Mouse (Mus musculus): ENCODE measurements around the gene Gna14.

The Gna14 gene

DNA sequence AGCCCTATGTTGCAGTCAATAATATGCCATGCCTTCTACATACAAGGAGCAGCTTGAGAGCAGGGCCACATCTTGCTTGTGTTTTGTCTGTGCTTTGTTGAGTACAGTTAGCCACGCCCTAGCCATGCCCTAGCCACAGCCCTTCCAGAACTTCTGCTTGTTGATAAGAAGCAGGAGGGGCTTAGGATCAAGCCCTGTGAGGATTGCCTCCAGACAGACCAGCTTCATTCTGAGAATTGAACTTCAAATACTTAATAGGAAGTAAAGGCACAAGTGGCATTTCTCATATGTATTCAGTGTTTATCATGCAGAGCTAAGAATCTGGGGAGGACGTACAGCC lies 75.5 kb downstream of the Gna14 start:
- no peak for DNase-seq (ENCODE audit: low read depth, low spot score)

GRCm38 (mm10) chr19:16514201-16514600 lies 78.6 kb downstream of the Gna14 start:
- no peak for DNase-seq (ENCODE audit: low read depth, low spot score)

- no peak for DNase-seq (ENCODE audit: low read depth, low spot score)
Measured at GRCm38 (mm10) chr19:16518569-16518968, 83.0 kb downstream of the Gna14 start.

- no peak for DNase-seq (ENCODE audit: low read depth, low spot score)
Measured at GRCm38 (mm10) chr19:16520608-16521007, 85.0 kb downstream of the Gna14 start.

- no peak for DNase-seq (ENCODE audit: low read depth, low spot score)
Measured at GRCm38 (mm10) chr19:16526302-16526880, 90.8 kb downstream of the Gna14 start.

DNA sequence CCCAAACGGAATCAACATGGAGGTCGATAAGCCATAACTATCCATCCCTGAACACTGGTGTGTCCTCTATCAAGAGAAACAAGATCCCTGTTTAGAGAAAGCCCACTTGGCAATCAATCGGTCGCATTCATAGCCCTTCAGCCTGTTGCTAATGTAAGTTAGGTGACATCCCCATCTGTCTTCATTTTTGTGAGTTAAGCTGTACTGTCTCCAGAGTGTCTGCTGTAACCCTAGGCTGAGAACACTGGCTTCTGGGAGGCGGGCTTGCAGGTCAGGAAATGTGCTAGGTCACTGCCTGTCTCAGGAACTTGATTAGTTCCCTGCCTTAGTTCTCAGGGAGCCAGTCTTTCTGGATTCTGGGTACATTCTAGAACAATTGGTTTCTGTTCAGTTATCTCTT lies 91.5 kb downstream of the Gna14 start:
- DNase-seq (ENCODE audit: low read depth, low spot score): no peak

DNA sequence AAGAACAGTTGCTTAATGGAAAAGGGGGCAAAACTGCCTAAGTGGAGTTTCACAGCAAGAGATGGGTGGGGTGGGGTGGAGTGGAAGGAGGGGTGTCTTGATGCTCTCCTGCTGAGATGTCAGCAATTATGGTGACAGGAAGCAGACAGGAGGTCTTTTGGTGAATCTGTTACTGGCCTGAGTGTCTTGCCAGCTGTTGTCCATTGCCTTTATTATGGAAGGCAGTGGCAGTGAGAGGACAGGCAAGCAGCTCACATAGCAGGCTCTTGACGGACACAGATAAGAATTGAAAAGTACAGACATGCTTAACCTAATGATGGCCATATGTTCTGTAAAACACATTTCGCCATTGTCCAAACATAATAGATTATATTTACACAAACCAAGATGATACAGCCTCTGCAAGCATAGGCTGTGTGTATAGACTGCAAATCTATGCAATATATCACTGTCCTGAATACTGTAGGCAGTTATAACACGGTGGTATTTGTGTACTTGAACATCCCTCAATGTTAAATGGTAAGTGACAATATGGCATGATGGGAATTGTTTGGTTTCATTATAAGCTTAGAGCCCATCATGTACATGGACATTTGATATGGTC lies 92.8 kb downstream of the Gna14 start:
- no peak for DNase-seq (ENCODE audit: low read depth, low spot score)

DNA sequence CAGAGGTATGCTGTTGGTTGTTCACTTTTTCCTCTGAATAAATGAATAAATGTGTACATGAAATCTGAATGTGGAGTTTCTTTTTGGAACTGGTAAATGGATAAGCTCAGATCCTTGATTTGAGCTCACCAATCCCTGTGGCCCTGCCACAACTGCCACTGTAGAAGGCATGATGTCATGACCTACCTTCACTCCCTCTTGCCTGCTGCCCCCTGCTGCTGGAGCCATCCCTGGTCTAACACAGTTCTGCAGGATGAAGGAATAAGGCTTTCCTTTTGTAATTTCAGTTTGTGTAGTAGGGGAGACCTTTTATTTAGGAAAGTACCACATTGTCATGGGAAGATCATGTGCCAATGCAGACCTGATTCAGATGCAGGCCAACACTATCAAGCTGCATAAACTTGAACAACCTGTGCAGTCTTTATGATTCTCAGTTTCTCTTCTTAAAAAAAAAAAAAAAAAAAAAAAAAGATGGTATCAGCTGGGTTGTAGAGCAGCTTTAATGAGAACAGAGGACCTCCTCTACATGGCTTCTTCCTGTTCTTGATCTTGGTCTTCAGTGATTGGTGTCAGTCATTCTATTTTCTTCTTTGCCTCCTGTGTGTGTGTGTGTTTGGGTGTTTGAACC lies 93.8 kb downstream of the Gna14 start:
- DNase-seq (ENCODE audit: low read depth, low spot score): peak; percentile 10

- DNase-seq (ENCODE audit: low read depth, low spot score): no peak
Measured at GRCm38 (mm10) chr19:16529999-16530398, 94.4 kb downstream of the Gna14 start.

DNA sequence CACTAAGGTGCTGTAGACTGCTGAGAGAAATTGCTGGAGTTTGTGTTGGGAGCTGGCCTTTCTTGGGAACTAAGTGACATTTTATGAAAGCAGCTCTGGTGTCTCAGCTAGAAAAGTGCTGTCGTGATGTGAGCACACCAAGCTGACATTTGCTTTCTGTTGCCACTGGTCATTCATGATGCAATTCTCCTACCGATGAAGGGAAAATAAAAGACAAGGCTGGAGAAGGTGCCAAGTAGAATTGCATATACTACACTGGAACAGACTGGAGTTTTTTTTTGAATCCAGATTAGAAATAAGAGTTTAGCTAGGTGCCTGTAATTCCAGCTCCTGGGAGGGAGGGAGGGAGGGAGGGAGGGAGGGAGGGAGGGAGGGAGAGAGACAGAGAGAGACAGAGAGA lies 98.7 kb downstream of the Gna14 start:
- no peak for DNase-seq (ENCODE audit: low read depth, low spot score)

DNA sequence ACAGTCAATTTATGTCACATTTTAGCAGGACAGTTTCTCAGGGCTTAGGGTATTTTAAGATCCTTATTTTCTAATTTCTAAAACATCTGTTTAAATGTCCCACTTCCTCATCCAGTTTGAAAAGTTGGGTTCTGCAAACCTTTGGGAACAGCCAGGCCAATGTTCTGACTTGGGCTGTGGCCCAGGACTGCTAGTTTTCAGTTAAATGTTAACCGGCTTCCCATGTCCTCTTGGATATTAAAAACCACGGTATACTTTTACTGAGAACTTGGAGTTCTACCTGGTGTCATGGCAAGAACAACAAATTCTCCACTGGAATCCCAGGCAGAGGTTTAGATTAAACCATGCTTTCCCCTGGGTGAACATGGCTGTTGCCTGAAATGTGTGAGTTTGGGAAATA lies 102.9 kb downstream of the Gna14 start:
- DNase-seq (ENCODE audit: low read depth, low spot score): no peak

DNA sequence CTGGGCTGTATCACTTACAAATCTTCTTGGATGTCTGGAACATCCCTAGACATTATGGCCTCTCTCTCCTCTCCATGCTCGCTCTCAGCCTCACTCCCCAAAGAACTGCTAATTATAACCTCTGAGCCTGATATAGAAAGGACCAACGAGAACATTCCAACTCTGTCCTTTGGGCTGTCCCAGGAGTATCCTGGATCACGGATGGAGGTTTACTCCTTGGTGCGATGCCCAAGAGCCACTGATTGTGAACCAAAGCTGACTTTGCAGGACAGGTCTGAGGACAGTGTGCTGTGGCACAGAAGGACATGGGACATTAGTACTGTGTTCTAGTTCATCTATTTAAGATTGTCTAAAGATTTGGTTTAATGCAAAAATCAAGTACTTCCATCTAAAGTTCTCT lies 108.1 kb downstream of the Gna14 start:
- DNase-seq (ENCODE audit: low read depth, low spot score): no peak

GRCm38 (mm10) chr19:16556988-16557387 lies 121.4 kb downstream of the Gna14 start:
- DNase-seq (ENCODE audit: low read depth, low spot score): no peak

DNA sequence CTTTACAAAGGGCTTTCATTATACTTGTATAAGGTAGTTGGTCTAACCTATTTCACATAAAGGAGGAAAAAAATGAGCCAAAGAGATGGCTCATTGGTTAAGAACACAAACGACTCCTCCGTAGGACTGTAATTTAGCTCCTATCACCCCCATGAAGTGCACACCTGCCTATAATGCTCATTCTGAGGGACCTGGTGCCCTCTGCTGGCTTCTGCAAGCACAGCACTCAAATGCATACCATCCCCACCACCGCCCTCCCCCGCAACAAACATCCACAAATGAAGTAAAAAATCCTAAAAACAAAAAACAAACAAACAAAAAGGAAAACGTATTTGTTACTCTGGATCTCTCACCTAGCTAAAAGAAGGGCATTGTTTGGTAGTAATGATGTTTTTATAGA lies 122.4 kb downstream of the Gna14 start:
- DNase-seq (ENCODE audit: low read depth, low spot score): peak; percentile 26

GRCm38 (mm10) chr19:16558570-16558969 lies 123.0 kb downstream of the Gna14 start:
- DNase-seq (ENCODE audit: low read depth, low spot score): no peak

- DNase-seq (ENCODE audit: low read depth, low spot score): no peak
Measured at GRCm38 (mm10) chr19:16559243-16559896, 123.8 kb downstream of the Gna14 start.

DNA sequence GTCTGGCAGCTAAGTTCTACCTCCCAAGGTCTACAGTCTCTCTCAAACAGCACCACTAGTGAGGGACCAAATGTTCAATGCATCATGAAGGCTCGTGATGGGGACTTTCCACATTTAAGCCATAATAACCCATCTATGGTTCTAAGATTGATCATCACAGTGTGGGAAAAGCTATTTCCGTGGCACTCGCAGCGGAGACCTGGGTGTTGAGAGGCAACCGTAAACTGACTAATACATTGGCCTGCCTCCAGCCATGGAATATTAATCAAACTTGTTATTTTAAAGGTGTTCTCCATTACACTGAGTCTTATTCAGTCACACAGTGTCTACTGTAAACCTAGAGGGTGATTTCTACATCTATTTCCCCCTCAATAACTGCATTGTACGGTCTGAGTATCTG lies 127.1 kb downstream of the Gna14 start:
- no peak for DNase-seq (ENCODE audit: low read depth, low spot score)

- DNase-seq (ENCODE audit: low read depth, low spot score): no peak
Measured at GRCm38 (mm10) chr19:16576790-16577189, 141.2 kb downstream of the Gna14 start.

DNA sequence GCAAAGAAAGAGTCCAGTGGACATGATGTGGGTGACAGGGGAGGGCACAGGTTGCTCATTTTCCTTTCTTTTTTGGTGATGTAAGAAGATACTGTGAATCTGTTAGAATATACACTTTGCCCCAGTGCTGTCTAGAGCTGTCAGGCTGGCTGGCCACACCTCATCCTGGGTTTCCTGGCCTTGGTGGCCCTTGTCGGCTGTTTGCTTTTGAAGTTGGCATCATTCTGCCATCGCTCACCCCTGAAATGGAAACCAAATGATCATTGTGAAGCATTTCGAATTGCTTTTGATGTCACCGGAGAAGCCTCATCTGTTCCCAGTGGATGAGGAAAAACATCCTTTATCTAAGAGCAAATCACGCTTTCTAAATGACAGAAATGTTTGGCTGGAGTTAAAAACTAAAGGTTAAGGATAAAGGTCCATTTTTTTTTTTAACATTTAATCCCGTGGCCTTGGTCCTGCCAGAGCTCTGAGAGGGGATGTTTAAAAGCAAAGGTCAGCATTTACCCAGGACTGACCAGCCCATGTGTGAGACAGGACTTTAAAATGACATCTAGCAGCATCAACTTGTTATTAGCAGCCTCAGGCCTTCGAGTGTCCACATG lies 144.2 kb downstream of the Gna14 start:
- DNase-seq (ENCODE audit: low read depth, low spot score): no peak

DNA sequence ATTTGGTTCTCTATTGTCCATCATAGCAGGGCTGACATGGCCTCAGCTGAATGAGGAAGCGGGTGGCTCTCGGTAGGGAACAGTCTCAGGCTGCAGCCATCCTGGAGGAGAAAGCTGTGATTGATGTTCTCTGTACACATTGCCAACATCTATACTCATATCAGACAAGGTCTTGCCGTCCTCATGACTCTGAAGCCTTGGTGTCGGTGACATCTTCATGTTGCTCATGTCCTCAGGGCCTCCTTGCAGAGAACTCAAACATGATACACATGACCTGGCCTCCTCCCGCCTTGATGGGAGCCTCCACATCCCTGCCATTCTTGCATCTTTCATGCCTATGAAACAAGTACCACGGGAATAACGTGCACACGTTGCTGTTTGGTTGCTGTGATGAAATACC lies 144.9 kb downstream of the Gna14 start:
- no peak for DNase-seq (ENCODE audit: low read depth, low spot score)

GRCm38 (mm10) chr19:16584546-16584945 lies 149.0 kb downstream of the Gna14 start:
- DNase-seq (ENCODE audit: low read depth, low spot score): no peak

DNA sequence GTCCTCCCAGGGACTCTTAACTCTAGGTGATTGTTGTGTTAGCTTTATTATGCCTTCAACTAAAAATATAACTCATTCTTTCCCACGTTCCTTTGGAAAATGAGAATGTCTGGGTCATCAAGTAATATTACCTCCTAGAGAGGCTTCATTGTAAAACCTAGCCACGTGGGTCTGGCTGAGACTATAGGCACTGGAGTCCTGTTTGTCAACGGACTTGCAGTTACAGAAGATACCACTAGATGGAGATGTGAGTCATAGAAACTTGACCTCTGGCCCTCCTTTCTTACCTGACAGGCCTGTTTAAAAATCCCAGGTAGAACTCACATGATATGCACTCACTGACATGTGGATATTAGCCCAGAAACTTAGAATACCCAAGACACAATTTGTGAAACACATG lies 149.8 kb downstream of the Gna14 start:
- peak; percentile 45 for DNase-seq (ENCODE audit: low read depth, low spot score)

Measured in CD4-positive helper T cell, adult 2 months (primary cell).